Mouse (Mus musculus) layer of hippocampus, postnatal 36 days (tissue): ENCODE results near the gene Calm2. TPM values are rescaled to one million over a fixed set of nuclear protein-coding genes. Genes with fewer than 3 reads are reported as not detected.

ENCODE experiments used
- DNase-seq, 2 experiments: peaks; one replicate each; pipeline ENCODE4 v3.0.0; 2022
- total RNA-seq, 2 experiments: library from RNA; stranded (reverse); gene quantifications; 2 replicates each; pipeline ENCODE4 v1.2.3; 2021

Calm2 gene
- 1,000 to 10,000 TPM; 2,120 to 2,282 TPM for total RNA-seq

DNA sequence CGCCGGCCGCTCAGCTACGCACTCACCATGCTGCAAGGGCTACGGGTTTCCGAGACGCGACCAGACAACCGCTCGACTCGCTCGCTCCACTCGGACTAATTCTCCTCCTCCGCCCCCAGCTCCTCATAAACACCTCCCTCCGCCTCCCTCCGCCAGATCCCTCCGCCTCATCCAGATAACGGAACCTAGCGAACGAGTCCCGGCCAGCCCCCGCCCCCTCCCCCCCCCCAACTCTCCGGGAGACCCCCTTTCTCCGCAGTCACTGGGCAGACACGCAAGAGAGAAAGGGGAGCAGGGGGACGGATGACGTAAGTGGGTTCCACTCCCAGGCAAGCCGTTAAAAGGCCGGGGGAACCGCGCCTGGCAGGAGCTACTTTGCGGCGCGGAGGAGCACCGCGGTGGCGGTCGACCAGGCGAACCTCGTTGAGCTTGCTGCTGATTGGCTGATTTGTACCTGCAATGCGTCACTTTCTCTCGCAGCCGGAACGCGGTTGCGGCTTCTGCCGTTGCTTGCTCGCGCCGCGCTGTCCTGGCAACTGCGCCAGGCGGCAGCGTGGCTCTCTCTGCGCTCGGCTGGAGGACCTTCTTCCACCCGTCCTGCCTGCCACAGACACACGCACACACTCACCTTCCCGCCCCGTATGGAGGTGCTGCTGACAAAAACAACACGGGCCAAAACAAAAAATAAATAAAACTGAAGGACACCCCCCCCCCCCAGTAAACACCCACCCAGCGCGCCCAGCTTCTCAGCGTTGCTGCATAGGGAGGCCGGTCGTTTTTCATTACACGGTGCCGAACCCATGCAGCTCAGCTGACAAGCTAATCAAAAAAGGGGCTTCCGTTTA lies at the start of gene Calm2:
Gene Calm2 (minus strand): TSS at position 169 of the 845 bp plus-strand sequence.
- DNase-seq, result peak; percentile 97

- DNase-seq, result no peak
Observed at GRCm38 (mm10) chr17:87495504-87495903, 48.8 kb upstream of the Calm2 start.

DNA sequence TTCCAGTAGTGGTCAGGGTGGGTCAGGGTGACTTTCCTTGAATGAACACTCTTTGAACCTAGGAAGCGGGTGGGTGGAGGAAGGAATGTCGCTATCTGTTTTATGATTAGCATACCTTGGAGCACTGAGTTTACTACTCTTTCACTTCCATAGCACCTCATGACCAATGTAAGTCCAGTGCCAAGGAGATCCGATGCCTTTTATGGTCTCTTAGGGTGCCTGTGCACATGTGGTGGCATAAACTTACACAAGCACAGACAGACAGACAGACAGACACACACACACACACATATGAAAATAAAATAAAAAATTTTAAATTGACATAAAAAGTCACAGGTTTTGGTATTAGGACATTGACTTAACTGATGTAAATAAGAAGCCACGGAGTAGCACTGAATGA lies 47.6 kb upstream of the Calm2 start:
- no peak for DNase-seq

DNA sequence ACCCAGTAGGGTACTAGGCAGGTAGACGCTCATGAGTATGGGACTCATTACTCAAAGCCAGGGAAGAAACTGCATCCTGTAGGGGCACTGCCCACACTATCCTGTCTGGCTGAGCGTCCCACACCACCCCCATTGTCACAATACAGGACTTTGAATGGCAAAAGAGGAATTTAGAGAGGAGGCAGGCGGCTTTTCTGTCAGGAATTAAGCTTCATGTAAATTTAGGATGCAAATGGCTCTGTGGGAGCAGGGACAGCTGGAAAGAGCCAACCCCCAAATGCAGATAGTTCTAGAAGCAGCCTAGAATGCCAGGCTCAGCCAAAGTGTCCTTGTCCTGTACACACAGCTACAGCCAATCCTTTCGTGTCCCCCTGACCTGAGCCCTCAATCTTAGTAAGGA lies 45.6 kb upstream of the Calm2 start:
- DNase-seq, result peak in 1 of 2 experiments; percentile 19

GRCm38 (mm10) chr17:87490295-87490694 lies 43.6 kb upstream of the Calm2 start:
- DNase-seq, result no peak

- DNase-seq, result no peak
Observed at GRCm38 (mm10) chr17:87485751-87486150, 39.0 kb upstream of the Calm2 start.

DNA sequence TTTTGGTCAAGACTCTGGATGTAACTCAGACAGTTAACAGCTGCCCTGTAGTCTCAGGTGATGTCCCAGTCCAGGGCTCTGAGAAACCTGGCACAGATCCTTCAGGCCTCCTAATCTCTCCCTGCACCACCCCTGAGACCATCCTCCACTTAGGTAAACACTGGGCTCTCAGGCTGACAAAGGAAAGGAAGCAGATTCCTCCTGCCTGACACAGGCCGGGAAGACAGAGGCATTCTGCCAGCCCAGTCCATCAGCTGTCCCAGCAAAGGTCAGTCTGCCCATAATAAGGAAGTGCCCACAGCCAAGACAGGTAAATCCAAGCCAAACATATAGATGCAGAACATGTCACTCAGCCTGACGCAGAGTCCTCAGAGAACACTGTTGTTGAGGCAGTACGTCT lies 36.1 kb upstream of the Calm2 start:
- DNase-seq, result no peak

- DNase-seq, result peak in 1 of 2 experiments; percentile 26
Observed at GRCm38 (mm10) chr17:87478569-87478968, 31.8 kb upstream of the Calm2 start.

DNA sequence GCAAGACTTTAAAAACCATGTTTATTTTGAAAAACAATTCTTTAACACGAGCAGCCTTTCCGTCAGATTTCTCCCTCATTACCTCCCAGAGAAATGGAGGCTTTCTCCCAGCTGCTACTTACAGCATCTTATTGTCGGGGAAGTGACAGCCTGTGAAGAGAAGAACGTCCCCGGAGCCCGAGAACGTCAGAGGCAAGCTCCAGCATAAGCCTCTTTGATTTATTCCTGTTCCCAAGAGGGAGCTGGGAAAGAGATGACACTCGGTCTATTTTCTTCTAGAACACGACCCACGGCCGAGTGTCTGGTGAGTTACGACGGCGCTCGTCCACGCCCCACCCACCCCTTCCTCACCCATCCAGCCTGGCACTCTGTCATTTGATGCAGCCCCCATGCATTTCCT lies 30.9 kb upstream of the Calm2 start:
- DNase-seq, result no peak

- no peak for DNase-seq
Observed at GRCm38 (mm10) chr17:87475356-87475755, 28.6 kb upstream of the Calm2 start.

GRCm38 (mm10) chr17:87474501-87474795 lies 27.7 kb upstream of the Calm2 start:
- no peak for DNase-seq

DNA sequence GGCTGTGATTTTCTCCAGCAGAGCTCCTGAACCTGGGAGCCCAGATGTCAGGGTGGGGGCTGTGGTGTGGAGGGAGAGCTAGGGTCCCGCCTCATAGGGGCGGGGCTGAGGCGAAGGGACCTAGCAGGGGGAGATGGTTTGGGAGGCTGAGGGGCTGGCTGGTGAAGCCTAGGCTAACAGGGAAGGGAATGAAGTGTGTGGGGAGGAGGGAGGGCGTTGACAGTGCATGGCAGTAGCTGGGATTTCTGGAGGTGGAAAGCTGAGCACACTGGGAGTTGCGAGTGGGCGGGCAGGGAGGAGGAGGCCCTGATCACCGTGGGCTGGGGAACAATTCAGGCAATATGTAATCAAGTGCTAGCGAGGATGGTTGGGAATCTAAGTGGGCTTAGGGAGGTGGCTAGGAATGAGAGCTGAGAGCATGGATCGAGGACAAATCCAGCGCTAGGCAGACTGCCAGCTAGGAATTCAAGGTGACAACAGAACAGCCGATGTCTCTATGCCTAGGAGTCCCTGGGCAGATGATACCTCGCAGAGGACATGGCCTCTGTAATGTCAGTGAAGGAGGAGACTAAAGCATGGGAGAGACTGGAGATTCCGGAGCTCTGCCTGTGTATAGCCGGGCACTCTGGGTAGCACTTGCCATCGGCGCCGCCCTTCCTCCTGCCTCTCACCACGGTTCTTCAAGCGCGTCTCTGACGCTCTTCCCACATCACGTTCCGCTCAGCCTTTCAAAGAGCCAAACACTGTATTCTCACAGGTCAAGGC lies 27.2 kb upstream of the Calm2 start:
- peak; percentile 66 to 69 for DNase-seq

DNA sequence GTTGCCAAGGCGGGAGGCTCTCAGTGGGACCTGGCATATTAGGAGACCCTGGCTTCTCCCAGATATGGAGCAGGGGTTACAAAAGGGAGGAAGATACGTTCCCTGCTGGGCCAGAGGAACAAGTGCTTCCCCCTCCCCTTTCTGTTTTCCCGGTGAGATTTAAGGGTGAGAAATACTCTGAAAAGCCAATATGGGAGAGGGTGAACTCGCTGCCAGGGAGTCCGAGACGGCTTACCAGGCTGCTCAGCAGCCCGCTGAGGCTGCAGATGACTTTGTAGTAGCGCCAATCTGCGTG lies 26.7 kb upstream of the Calm2 start:
- no peak for DNase-seq

GRCm38 (mm10) chr17:87472879-87473278 lies 26.1 kb upstream of the Calm2 start:
- DNase-seq, result no peak

DNA sequence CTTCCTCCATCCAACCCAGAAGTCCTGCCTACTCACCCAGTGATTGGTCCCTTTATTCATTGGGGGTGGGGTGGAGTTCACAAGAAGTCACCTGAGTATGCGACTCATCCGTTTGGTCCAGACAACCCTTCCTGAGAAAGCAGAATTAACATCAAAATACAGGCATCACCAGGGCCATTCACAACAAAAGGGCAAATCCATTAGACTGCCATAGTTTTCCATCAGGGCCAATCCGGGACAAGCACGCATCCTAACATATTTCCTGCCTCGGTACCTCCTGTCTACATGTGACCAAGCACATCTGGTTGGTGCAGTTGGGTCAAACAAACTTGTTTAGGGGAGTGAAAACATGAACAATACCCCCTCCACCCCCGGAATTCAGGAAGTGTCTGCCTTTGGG lies 24.9 kb upstream of the Calm2 start:
- no peak for DNase-seq

- no peak for DNase-seq
Observed at GRCm38 (mm10) chr17:87470797-87471196, 24.1 kb upstream of the Calm2 start.

- no peak for DNase-seq
Observed at GRCm38 (mm10) chr17:87470282-87470681, 23.5 kb upstream of the Calm2 start.

DNA sequence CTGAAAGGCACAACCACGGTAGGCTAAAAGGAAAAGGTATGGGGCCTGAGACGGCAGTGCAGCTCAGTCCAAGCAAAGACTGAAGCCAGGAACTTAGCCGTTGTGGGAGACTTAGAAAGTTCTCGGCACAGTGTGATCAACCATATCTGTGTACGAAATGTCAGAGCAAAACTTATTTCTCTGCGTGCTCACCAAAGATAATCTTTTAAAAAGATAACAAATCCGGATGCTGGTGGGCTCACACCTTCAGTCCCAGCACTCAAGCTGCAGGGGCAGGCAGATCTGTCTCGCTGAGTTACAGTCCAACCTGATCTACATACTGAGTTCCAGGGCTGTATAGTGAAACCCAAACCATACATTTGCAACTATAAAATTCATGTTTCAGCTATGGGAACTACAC lies 22.7 kb upstream of the Calm2 start:
- DNase-seq, result no peak

DNA sequence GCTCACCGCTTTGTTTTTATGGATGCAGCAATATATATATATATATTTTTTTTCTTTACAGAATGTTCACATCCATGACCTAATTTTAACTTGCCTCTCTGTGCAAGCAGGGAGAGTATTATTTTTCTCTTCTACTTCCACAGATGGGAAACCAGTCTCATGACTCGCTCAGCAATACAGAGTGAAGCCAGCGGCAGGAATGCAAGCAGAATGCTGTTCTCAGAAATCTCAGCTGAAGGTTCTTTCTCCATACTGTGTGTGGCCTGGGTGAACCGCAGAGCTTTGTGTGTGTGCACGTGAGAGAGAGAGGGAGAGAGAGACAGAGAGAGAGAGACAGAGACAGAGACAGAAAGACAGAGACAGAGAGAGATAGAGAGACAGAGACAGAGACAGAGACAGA lies 21.9 kb upstream of the Calm2 start:
- DNase-seq, result no peak

DNA sequence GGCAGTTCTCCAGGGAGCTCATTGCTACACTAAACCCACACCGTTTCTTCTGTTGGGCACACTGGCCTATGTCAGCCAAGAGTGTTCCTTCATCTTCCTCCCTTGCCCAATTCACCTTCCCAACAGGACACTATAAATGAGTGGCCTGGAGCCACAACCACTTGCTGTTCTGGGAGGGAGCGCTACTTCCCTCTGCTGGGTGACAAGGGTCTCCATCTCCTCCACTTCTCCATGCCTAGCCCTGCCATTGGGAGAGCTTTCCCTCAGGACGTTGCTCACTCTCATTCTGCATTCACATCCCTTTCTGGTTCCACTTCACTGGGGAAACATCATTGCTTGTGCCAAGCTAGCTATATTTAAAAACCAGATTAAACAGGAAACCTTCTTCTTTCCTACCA lies 14.8 kb upstream of the Calm2 start:
- DNase-seq, result no peak

DNA sequence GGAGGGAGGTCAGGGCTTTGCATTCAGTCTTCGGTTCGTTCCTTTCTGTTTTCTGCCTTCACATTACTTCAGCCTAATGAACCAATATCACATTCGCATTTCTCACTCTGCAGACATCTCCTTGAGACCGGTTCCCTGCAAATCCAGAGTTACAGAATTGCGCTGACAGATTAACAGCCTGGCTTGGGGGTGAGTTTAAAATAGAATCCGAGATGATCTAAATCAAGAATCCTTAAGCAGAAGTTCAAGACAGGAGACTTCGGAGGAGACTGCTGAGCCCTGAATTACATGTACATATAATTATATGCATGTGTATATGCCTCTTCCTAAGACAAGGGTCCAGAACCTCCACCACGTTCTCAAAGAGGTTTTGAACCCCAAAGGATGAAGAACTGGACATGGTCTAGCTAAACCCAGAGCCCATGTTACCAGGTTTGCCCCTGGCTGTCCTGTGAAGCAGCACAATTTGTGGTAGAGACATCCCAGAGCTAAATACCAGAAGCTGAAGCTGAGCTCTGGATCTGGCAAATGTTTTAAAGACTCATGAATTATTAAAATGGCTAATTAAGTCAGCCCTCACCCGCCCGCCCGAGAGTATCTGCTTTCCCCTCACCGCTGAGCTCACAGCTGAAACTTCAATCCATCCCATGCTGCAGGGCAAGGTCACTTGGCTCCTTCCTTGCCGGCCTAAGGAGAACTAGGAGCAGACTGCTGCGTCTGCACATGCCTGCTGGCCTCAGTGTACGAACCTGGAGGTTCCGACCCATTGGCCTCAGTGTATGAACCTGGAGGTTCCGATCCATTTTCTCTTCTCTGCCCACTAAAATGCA lies 14.1 kb upstream of the Calm2 start:
- DNase-seq, result no peak

GRCm38 (mm10) chr17:87459750-87460668 lies 13.3 kb upstream of the Calm2 start:
- DNase-seq, result peak; percentile 41 to 54
